Mouse (Mus musculus): ENCODE measurements around the gene Drosha.

Drosha gene

DNA sequence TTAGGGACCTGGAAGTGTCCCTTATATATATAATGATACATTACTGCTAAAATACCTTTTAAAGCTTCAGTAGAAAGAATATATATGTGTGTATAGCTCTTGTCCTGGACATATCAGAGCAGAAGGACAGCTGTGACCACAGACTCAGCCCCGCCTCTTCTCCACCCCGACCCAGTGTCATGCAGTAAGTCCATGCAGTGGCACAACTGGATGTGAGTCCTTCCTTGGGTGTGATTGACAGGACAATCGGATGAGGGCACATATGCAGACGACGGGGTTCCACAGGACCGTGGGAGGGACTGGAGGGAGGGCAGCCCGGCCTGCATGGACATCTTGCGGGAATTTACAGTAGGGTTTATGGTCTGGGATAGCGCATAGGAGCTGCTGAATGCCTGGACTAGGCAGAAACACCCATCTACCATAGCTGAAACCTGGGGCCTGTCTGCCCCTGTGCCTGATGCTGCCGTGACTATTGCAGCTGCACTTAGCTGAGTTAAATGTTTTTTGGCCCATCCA lies 111.7 kb downstream of the Drosha start:
- TF ChIP-seq GATA4 (IDR thresholded peaks at IDR 0.05; ENCODE audit: insufficient replicate concordance, low read length), result no peak

DNA sequence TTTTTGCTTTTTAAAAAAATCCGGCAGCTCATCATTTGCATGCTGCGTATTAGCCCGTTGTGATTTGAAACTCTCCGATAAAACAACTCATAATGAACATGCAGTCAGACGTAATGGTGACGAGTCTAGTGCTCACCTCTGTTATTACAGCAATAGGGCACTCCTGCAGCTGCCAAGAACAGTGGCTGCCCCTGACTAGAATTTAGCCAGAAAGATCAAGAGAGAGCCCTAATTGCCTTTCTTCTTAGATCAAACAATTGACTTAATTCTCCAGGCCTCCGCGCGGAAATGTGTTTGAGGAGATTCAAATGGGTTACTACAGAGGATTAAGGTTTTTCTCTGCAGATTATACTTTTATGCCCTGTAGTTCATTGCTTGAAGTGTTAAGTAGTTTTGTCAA lies 116.5 kb downstream of the Drosha start:
- no peak for TF ChIP-seq GATA4 (IDR thresholded peaks at IDR 0.05; ENCODE audit: insufficient replicate concordance, low read length)

DNA sequence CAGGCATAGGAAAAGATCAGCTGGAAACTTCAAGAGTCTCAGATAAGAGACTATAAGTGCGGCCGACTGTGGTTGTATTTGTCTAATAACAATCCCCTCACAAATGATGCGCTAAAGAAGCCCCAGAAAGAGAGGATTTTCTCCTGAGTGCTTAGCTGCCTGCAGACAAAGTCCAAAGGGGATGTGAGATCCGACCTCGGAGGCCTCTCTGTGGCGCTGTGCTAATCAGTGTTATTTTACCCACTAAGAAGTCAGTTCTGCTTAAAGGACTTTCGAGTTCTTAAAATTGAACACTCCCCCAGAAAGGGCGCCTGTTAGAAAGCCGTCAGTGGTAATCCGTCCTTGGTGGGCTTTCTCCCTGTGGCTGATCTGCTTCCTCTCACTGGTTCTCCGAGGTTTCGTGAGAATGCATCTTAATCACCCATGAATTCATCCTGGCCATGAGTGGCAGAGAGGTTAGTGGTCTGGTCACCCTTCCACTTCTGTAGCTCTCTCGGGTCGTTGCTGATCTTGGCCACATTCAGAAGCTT lies 117.1 kb downstream of the Drosha start:
- TF ChIP-seq GATA4 (IDR thresholded peaks at IDR 0.05; ENCODE audit: insufficient replicate concordance, low read length), result no peak

DNA sequence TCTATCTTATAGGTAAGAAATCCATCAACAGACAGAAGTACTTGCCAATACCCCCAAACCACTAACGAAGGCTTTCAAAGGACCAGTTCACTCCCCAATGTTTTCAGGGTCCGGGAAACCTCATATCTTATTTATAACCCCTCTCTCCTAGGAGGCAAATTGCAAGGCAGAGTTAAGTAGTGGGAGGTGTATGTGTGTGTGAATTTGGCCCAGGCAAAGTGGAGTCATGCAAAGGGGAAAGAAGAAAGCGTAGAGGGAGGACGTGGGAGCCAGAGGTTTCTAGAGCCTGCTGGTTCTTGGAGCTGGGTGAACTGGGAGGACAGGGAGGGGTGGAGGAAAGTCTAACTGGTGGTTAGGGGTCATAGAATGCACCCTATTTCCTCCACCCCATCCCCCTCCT lies 117.8 kb downstream of the Drosha start:
- TF ChIP-seq GATA4 (IDR thresholded peaks at IDR 0.05; ENCODE audit: insufficient replicate concordance, low read length), result no peak

- TF ChIP-seq GATA4 (IDR thresholded peaks at IDR 0.05; ENCODE audit: insufficient replicate concordance, low read length), result no peak
These were observed 133.4 kb downstream of the Drosha start for GRCm38 (mm10) chr15:12958051-12958450.

- no peak for TF ChIP-seq GATA4 (IDR thresholded peaks at IDR 0.05; ENCODE audit: insufficient replicate concordance, low read length)
These were observed 137.6 kb downstream of the Drosha start for GRCm38 (mm10) chr15:12962179-12962578.

GRCm38 (mm10) chr15:12965209-12965608 lies 140.6 kb downstream of the Drosha start:
- no peak for TF ChIP-seq GATA4 (IDR thresholded peaks at IDR 0.05; ENCODE audit: insufficient replicate concordance, low read length)

DNA sequence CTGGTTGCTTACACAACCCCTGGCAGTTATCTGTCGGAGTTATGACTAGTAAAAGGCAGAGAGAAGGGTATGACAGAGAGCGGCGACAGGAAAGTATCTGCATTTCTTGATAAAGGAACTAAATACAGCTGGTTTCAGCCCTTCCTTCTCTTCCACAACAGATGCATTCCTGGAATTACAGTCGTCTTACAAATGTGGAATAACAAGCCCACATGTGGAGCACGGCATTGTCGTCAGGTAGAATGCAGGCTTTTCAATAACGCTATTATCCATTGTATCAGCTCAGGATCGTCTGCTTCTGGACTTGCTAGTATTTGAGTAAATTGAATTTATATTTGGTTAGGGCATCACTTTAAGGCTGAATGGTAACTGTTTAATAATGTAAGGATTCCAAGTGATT lies 144.2 kb downstream of the Drosha start:
- no peak for TF ChIP-seq GATA4 (IDR thresholded peaks at IDR 0.05; ENCODE audit: insufficient replicate concordance, low read length)

GRCm38 (mm10) chr15:12972441-12972840 lies 147.8 kb downstream of the Drosha start:
- no peak for TF ChIP-seq GATA4 (IDR thresholded peaks at IDR 0.05; ENCODE audit: insufficient replicate concordance, low read length)
